Mouse (Mus musculus) hindbrain, embryonic 14.5 days (tissue): Measurements from ENCODE around the gene Gpt2. TPM values are rescaled to one million over a fixed set of nuclear protein-coding genes. Genes with fewer than 3 reads are reported as not detected.

Experiments used
- ATAC-seq: fragments of 200-750 bp; cut with Nextera tagmentation; 2 replicates; pipeline ENCODE4 v1.8.0; 2017; ENCODE audit warnings: moderate number of reproducible peaks, mild to moderate bottlenecking, moderate TSS enrichment, moderate library complexity; ENCODE audit not compliant: low FRiP score
- DNase-seq: peaks from one replicate; pipeline ENCODE4 v3.0.0-alpha.2; 2015; ENCODE audit warnings: low spot score
- H3K27ac ChIP-seq: fragments of 300-500 bp; sonication (generic); 2 replicates; pipeline ENCODE4 v1.5.1; 2014; ENCODE audit warnings: mild to moderate bottlenecking, moderate library complexity
- H3K27me3 ChIP-seq: fragments of 300-500 bp; sonication (generic); 2 replicates; pipeline ENCODE4 v1.6.1; 2014; ENCODE audit warnings: mild to moderate bottlenecking, low read length, mixed read lengths; ENCODE audit not compliant: control insufficient read depth, insufficient read depth
- H3K36me3 ChIP-seq: fragments of 300-500 bp; sonication (generic); replicated peaks from 2 replicates; pipeline ENCODE4 v1.6.1; 2014; ENCODE audit not compliant: control insufficient read depth, insufficient read depth
- H3K4me1 ChIP-seq: fragments of 300-500 bp; sonication (generic); replicated peaks from 2 replicates; pipeline ENCODE4 v1.6.1; 2014; ENCODE audit warnings: antibody characterized with exemption, low read length, mixed read lengths; ENCODE audit not compliant: control insufficient read depth, insufficient read depth
- H3K4me2 ChIP-seq: fragments of 300-500 bp; sonication (generic); replicated peaks from 2 replicates; pipeline ENCODE4 v1.6.1; 2014; ENCODE audit warnings: mild to moderate bottlenecking, moderate library complexity
- H3K4me3 ChIP-seq: fragments of 300-500 bp; sonication (generic); replicated peaks from 2 replicates; pipeline ENCODE4 v1.5.1; 2014; ENCODE audit warnings: mild to moderate bottlenecking, low read length
- H3K9ac ChIP-seq: fragments of 300-500 bp; sonication (generic); 2 replicates; pipeline ENCODE4 v1.6.1; 2014
- H3K9me3 ChIP-seq: fragments of 300-500 bp; sonication (generic); 2 replicates; pipeline ENCODE4 v1.6.1; 2016; ENCODE audit warnings: low read length; ENCODE audit not compliant: control insufficient read depth
- WGBS: fragments of 180-500 bp; shearing (Covaris S2); extraction: QIAGEN DNeasy Blood & Tissue Kit; methylation state at CpG from one replicate; pipeline ENCODE4 v1.1.7; 2014; 5-methylcytosine and 5-hydroxymethylcytosine counted together
- polyA plus RNA-seq: library from polyadenylated mRNA; unstranded; fragments of >200 nt; fragmentation: Nextera tagmentation; extraction: Ambion mirVana; gene quantifications from 2 replicates; pipeline ENCODE4 v1.2.1, GENCODE M21; 2014

The Gpt2 gene
- polyA plus RNA-seq, 1 experiment from 2014 or later: 56.7 TPM

DNA sequence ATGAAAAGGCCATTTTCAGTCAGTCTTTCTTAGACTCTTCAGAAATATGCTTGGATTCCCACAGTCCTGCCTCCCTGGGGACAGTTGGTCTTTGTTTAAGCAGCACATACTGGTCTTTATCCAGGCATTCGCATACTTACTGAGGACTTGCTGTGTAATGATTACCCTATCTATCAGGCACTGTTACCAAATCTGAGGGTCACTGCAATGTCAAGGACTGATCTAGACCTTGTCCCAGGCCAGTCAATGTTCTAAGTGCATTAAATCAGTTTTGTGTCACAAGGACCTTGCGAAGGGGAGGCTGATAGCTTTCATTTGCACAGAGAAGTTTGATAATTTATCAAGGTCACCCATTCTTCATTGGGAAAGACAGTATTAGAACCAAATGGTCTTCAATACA is 14.0 kb upstream of the Gpt2 start:
- 91% methylated on average over 2 of the region's 2 CpGs for WGBS

DNA sequence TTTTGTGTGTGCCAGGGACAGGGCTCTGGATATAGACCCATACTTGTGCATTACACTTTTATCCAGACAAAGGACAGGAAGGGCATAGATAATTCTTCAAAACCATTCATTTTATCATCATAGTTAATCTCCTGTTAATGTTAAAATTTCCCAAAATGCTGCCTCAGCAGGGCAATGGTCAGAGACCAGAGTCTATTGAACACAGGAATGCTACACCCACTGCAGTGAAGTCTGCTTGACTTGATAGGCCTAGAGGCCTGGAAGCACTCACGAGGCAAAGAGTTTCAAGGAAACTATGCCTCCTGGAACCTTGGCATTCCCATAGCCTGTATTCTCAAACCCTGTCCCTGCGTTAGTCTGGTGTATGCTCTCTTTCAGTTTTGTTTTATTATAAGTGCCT is 12.7 kb upstream of the Gpt2 start:
- WGBS: 86% methylated on average over 2 of the region's 2 CpGs
- no peak overlapping the region for H3K4me2 ChIP-seq

More for the DNA sequence above, 14.0 kb upstream of the Gpt2 start:
- Histone ChIP-seq H3K4me3 (no peak overlapping the region), H3K4me2 (no peak overlapping the region), H3K27ac (no peak overlapping the region), H3K9me3 (no peaks in the 10 kb centered on the region), H3K9ac (no peak overlapping the region), H3K36me3 (no peaks in the 10 kb centered on the region), H3K4me1 (no peaks in the 10 kb centered on the region), H3K27me3 (no peaks in the 10 kb centered on the region)
- no peak for DNase-seq
- no peak for ATAC-seq

DNA sequence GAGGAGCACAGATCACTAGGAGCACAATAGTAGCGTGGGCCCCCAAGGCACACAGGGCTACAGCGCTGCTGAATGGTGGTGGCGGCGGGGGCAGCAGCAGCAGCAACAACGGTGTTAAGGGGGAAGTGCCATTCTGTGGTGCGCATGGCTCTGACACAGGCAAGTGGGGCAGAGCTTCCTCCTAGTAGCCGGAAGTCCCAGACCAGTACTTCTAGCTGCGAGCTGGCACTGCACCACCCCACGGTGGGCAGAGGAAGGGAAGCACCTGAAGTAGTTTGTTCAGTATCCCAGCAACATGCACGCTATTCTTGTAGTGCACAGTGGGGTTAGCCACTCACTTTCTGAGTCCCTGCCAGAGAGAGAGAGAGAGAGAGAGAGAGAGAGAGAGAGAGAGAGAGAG is 10.5 kb upstream of the Gpt2 start:
- Histone ChIP-seq H3K27ac (no peak overlapping the region), H3K36me3 (no peaks in the 10 kb centered on the region), H3K9me3 (no peaks in the 10 kb centered on the region), H3K4me1 (no peaks in the 10 kb centered on the region), H3K27me3 (no peaks in the 10 kb centered on the region), H3K4me3 (no peak overlapping the region), H3K4me2 (peak overlapping the region; percentile 34), H3K9ac (no peak overlapping the region)
- 32% methylated on average over 10 of the region's 10 CpGs for WGBS
- ATAC-seq (no peak), DNase-seq (no peak)

More for the DNA sequence above, 12.7 kb upstream of the Gpt2 start:
- ATAC-seq (no peak), DNase-seq (no peak)
- Histone ChIP-seq H3K9me3 (no peaks in the 10 kb centered on the region), H3K27me3 (no peaks in the 10 kb centered on the region), H3K4me3 (no peak overlapping the region), H3K27ac (no peak overlapping the region), H3K9ac (no peak overlapping the region), H3K4me1 (no peaks in the 10 kb centered on the region), H3K36me3 (no peaks in the 10 kb centered on the region)

DNA sequence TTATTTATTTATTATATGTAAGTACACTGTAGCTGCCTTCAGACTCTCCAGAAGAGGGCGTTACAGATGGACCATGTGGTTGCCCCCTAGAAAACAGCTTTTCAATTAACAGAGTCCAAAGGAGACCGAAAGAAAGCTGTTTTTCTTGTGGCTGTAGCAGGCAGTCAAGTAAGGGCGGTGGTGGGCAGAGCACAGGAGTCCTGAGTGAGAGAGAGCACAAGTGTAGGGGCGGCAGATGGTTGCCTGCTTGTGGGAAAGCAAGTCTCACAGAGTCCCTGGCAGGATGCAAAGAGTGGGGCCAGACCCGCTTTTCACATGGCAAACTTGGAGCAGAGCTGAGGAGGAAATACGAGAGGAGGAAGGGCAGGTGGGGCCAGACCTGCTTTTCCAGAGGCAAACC is 9.9 kb upstream of the Gpt2 start:
- no peak overlapping the region for H3K9ac ChIP-seq
- H3K4me1 ChIP-seq: no peaks in the 10 kb centered on the region
- no peaks in the 10 kb centered on the region for H3K9me3 ChIP-seq
- no peak overlapping the region for H3K4me2 ChIP-seq
- ATAC-seq: no peak
- 71% methylated on average over 6 of the region's 6 CpGs for WGBS
- no peak overlapping the region for H3K4me3 ChIP-seq
- DNase-seq: no peak
- no peaks in the 10 kb centered on the region for H3K36me3 ChIP-seq
- no peaks in the 10 kb centered on the region for H3K27me3 ChIP-seq
- no peak overlapping the region for H3K27ac ChIP-seq

DNA sequence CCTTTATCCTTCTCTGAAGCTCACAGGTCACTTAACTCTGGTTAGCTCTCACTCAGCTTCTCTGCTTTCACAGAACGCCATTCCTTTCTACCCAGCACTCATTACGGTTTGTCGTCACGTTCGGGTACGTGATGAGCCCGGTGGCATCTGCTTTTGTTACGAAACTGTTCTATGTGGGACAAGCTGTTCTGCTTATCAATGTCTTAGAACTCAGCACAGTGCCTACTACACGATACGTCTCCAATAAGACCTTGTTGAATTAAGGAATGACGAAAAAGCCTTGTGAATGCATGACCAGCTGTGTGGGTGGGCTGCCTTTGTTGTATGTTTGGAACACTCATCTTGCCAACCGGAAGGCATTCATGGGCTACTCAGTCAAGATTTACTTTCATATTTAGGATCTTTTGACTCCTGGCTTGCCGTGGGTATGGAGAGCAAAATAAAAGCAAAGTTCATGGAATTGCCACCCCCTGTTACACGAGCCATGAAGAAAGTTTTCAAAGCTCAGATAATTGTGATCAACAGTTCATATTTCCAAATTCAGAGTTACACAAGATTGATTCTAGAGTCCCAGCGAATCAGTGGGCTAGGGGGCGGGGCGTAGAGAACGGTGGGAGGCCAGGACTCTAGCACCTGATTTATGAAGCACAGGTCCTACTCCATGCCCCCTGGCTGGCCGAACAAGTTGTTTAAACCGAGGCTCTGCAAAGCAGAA is 4.3 kb upstream of the Gpt2 start:
- WGBS: 72% methylated on average over 20 of the region's 20 CpGs
- no peaks in the 10 kb centered on the region for H3K27me3 ChIP-seq
- H3K4me2 ChIP-seq: no peak overlapping the region
- no peak overlapping the region for H3K27ac ChIP-seq
- H3K9ac ChIP-seq: no peak overlapping the region
- H3K9me3 ChIP-seq: no peaks in the 10 kb centered on the region
- H3K4me3 ChIP-seq: no peak overlapping the region
- ATAC-seq (no peak), DNase-seq (no peak)
- H3K4me1 ChIP-seq: 0 out of 2 replicates have a peak, but pooled peaks cover 3% of the 10 kb centered on the region
- no peaks in the 10 kb centered on the region for H3K36me3 ChIP-seq

DNA sequence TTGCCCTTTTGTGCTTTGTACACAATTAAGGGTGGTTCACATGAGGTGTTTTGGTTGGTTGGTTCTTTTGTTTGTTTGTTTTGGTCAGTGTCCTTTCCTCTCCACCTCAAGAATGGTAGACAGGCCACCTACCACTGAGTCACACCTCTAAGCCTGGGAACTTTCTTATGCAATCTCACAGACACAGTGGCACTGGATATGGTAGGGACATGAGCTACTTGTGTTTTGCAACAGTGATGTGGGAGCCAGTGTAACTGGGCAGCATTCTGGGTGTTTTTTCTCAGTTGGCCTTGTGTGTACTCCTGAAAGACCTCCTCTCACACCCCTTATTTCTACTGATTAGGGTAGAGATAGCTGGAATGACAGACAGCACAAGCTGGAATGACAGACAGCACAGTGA is 3.7 kb upstream of the Gpt2 start:
- DNase-seq: no peak
- no peaks in the 10 kb centered on the region for H3K9me3 ChIP-seq
- H3K27ac ChIP-seq: no peak overlapping the region
- H3K4me2 ChIP-seq: no peak overlapping the region
- H3K4me3 ChIP-seq: no peak overlapping the region
- no peak for ATAC-seq
- H3K36me3 ChIP-seq: no peaks in the 10 kb centered on the region
- peaks cover 8% of the 10 kb centered on the region for H3K4me1 ChIP-seq
- no peaks in the 10 kb centered on the region for H3K27me3 ChIP-seq
- no peak overlapping the region for H3K9ac ChIP-seq

DNA sequence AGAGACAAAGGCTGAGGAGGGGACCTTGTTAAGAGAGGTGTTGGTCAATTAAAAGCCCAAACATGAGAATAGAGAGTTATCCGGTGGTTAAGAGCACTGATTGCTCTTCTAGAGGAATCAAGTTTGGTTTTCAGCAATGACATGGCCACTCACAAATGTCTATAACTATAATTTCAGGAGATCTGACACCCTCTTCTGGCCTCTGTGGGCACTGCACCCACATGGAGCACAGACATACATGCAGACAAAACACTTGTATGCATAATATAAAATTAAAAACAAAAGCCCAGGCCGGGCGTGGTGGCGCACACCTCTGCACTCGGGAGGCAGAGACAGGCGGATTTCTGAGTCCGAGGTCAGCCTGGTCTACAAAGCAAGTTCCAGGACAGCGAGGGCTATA is 2.8 kb upstream of the Gpt2 start:
- Histone ChIP-seq H3K4me1 (peaks cover 12% of the 10 kb centered on the region), H3K36me3 (no peaks in the 10 kb centered on the region), H3K4me2 (no peak overlapping the region), H3K27ac (no peak overlapping the region), H3K27me3 (no peaks in the 10 kb centered on the region), H3K9ac (no peak overlapping the region), H3K4me3 (no peak overlapping the region), H3K9me3 (no peaks in the 10 kb centered on the region)
- no peak for DNase-seq
- WGBS: 96% methylated on average over 8 of the region's 8 CpGs
- ATAC-seq: no peak

DNA sequence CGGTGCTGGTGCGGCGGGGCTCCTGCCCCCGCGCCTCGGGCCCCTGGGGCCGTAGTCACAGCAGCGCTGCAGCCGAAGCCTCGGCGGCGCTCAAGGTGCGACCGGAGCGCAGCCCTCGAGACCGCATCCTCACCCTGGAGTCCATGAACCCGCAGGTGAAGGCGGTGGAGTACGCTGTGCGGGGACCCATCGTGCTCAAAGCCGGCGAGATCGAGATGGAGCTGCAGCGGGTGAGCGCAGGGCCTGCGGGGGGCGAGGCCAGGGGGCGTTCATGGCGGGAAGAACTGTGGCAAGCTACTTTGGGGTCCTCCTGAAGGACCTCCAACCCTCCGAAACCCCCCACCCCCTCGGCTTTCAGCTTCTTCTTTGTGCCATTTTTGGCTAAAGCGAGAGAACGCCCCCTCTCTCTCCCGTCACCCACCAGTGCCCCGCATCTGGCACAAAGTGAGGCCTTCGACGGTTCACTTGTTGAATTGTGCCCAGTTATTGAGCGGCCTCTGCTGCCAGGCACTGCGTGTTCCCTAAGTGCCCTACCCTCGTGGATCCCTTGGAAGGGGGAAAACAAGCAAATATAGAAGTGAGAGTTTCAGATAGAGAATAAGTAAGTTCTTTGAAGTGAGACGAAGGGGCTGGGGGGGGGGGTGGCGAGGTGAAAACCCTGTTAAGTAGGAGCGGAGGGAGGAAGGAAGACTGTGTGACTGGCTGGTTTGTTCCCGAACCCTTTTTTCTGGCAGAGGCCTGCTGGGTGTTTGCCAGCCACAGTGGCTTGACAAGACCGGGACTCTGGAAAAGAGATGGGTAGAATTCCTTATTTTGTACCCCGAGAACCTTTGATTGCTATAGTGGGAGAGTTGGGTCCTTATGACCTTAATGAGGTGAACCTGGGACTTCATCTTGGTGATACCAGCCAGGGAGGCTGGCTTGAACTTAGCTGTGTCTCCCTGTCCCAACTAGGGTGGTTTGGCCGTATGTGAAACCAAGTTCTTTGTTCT is 860 bp downstream of the Gpt2 start:
- H3K4me2 ChIP-seq: peak overlapping the region; percentile 92
- no peaks in the 10 kb centered on the region for H3K9me3 ChIP-seq
- peaks cover 8% of the 10 kb centered on the region for H3K36me3 ChIP-seq
- DNase-seq (peak; percentile 42), ATAC-seq (peak; percentile 41; the same call in 1 of the 2 replicates)
- 7% methylated on average over 49 of the region's 49 CpGs for WGBS
- H3K27me3 ChIP-seq: no peaks in the 10 kb centered on the region
- H3K9ac ChIP-seq: peak overlapping the region; percentile 90
- H3K27ac ChIP-seq: peak overlapping the region; percentile 73
- H3K4me3 ChIP-seq: peak overlapping the region; percentile 95
- H3K4me1 ChIP-seq: peaks cover 15% of the 10 kb centered on the region

DNA sequence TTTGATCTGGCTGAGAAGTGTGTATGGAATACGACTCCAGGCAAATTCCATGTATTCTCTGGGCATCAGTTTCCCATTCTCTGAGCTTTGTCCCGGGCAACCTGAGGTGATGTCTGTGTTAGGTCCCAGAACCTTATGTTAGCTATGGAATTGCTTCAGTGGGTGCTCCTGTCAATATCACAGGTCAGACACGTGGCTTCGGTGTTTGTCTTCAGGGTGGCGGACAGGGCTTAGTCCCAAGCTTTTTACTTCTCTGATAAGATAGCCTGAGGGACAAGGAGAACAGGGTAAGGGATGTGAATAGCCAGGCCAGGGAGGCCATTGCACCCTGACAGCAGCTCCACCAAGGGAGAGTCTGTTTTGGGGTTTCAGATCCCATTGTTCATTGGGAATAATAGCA is 3.7 kb downstream of the Gpt2 start:
- DNase-seq (no peak), ATAC-seq (no peak)
- H3K4me1 ChIP-seq: peaks cover 19% of the 10 kb centered on the region
- no peak overlapping the region for H3K9ac ChIP-seq
- no peaks in the 10 kb centered on the region for H3K9me3 ChIP-seq
- 94% methylated on average over 5 of the region's 5 CpGs for WGBS
- no peak overlapping the region for H3K4me2 ChIP-seq
- H3K27ac ChIP-seq: no peak overlapping the region
- H3K4me3 ChIP-seq: no peak overlapping the region
- H3K27me3 ChIP-seq: no peaks in the 10 kb centered on the region
- H3K36me3 ChIP-seq: peaks cover 14% of the 10 kb centered on the region
